Mouse (Mus musculus) midbrain, embryonic 16.5 days (tissue): ENCODE results near the gene Fam122b. TPM values are rescaled to one million over a fixed set of nuclear protein-coding genes. Genes with fewer than 3 reads are reported as not detected.
A peak's percentile ranks its signal among the peaks of the same experiment; 100 is the strongest.

Experiments used
- ATAC-seq: fragments of 200-750 bp; cut with Nextera tagmentation; 2 replicates; pipeline ENCODE4 v1.8.0; 2017; ENCODE audit warnings: moderate TSS enrichment
- H3K27ac ChIP-seq: fragments of 300-500 bp; sonication (generic); 2 replicates; pipeline ENCODE4 v1.5.1; 2014; ENCODE audit warnings: mild to moderate bottlenecking, low read length, mixed read lengths
- H3K27me3 ChIP-seq: fragments of 300-500 bp; sonication (generic); 2 replicates; pipeline ENCODE4 v1.6.1; 2014; ENCODE audit warnings: low read depth, low read length, mixed read lengths; ENCODE audit not compliant: control insufficient read depth, insufficient read depth
- H3K36me3 ChIP-seq: fragments of 300-500 bp; sonication (generic); 2 replicates; pipeline ENCODE4 v1.6.1; 2014; ENCODE audit warnings: mild to moderate bottlenecking, low read length, moderate library complexity, mixed read lengths; ENCODE audit not compliant: control insufficient read depth, insufficient read depth
- H3K4me1 ChIP-seq: fragments of 300-500 bp; sonication (generic); 2 replicates; pipeline ENCODE4 v1.6.1; 2014; ENCODE audit warnings: mild to moderate bottlenecking, low read length, mixed read lengths; ENCODE audit not compliant: control insufficient read depth, insufficient read depth
- H3K4me2 ChIP-seq: fragments of 300-500 bp; sonication (generic); 2 replicates; pipeline ENCODE4 v1.6.1; 2014; ENCODE audit warnings: mild to moderate bottlenecking, low read length, mixed read lengths
- H3K4me3 ChIP-seq: fragments of 300-500 bp; sonication (generic); 2 replicates; pipeline ENCODE4 v1.5.1; 2014; ENCODE audit warnings: low read depth, mild to moderate bottlenecking, low read length, moderate library complexity, mixed read lengths
- H3K9ac ChIP-seq: fragments of 300-500 bp; sonication (generic); 2 replicates; pipeline ENCODE4 v1.6.1; 2014; ENCODE audit warnings: low read depth, low read length, mixed read lengths
- H3K9me3 ChIP-seq: fragments of 300-500 bp; sonication (generic); replicated peaks from 2 replicates; pipeline ENCODE4 v1.6.1; 2014; ENCODE audit warnings: mild to moderate bottlenecking, low read length, mixed read lengths; ENCODE audit not compliant: control insufficient read depth, poor library complexity, severe bottlenecking
- WGBS: fragments of 180-500 bp; shearing (Covaris S2); extraction: QIAGEN DNeasy Blood & Tissue Kit; methylation state at CpG from one replicate; pipeline ENCODE4 v1.1.7; 2014; 5-methylcytosine and 5-hydroxymethylcytosine counted together
- polyA plus RNA-seq: library from polyadenylated mRNA; unstranded; fragments of >200 nt; fragmentation: Nextera tagmentation; extraction: Ambion mirVana; gene quantifications from 2 replicates; pipeline ENCODE4 v1.2.1, GENCODE M21; 2015

Fam122b gene
- polyA plus RNA-seq, 1 experiment from 2014 or later: 3.8 TPM

DNA sequence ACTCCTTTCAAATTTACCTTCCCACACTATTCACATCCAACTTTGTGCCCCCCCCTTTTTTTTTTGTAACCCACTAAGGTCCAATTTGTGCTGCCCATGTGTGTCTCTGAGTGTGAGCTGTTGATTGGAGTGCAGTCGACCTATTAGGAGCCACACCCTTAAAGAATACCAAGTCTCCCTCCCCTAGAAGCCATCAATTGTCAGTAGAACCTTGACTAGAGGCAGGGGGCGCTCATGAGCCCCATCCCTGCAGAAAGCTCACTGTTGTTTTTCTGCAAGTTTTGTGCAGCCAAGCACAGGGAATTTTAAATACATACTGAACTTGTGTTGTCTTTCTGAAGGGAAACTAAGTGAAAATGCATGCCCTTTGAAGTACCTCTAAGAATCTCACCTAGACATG lies 31.6 kb downstream of the Fam122b start:
- no peak for ATAC-seq
- 10% methylated on average over 2 of the region's 2 CpGs for WGBS

DNA sequence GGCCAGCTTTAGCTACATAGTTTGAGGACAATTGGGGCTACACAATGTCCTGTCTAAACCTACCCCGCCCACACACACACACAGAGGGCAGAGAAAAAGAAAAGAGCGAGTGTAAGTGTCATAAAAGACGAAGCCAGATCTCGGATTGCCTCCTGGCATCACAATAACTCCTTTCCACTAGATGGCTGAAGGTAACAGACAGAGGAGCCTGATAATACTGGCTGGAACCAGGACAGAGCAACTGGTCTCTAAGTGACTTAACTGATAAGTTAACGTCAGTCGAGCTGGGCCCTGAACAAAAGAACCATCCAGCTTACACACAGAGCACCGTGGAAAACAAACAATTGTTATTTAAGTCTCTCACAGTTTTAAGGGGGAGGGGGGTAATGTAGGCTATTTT lies 33.2 kb downstream of the Fam122b start:
- WGBS: 45% methylated on average over 7 of the region's 7 CpGs
- Histone ChIP-seq H3K36me3 (no peaks in the 10 kb centered on the region), H3K4me2 (no peak overlapping the region), H3K4me3 (no peak overlapping the region), H3K9ac (no peak overlapping the region), H3K27me3 (no peaks in the 10 kb centered on the region), H3K4me1 (no peaks in the 10 kb centered on the region), H3K27ac (no peak overlapping the region), H3K9me3 (no peaks in the 10 kb centered on the region)
- ATAC-seq: no peak

More for the DNA sequence above, 31.6 kb downstream of the Fam122b start:
- no peaks in the 10 kb centered on the region for H3K27me3 ChIP-seq
- H3K4me2 ChIP-seq: no peak overlapping the region
- no peak overlapping the region for H3K4me3 ChIP-seq
- H3K36me3 ChIP-seq: no peaks in the 10 kb centered on the region
- H3K9me3 ChIP-seq: no peaks in the 10 kb centered on the region
- H3K9ac ChIP-seq: no peak overlapping the region
- no peak overlapping the region for H3K27ac ChIP-seq
- H3K4me1 ChIP-seq: no peaks in the 10 kb centered on the region

DNA sequence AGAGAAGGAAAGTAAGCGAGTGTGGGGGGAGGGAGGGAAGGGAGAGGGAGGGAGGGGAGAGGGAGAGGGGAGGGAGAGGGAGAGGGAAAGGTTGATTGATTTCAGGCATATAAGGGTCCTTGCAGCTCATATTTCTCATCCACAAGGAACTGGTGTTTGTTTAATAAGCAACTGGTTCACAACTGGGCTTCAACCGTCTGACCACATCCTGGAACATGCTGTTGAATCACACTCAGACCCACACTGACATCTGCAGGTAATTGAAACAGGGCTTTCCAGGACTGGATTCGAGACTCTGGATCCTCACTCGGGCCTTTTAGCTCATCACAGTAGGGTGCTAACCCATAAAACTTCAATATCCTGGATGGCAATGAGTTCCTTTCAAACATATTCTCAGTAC lies 35.9 kb downstream of the Fam122b start:
- Histone ChIP-seq H3K4me1 (no peaks in the 10 kb centered on the region), H3K4me2 (no peak overlapping the region), H3K36me3 (no peaks in the 10 kb centered on the region), H3K9me3 (no peaks in the 10 kb centered on the region), H3K27me3 (no peaks in the 10 kb centered on the region), H3K4me3 (no peak overlapping the region), H3K27ac (no peak overlapping the region), H3K9ac (no peak overlapping the region)
- no peak for ATAC-seq
- WGBS: 41% methylated on average over 4 of the region's 4 CpGs

DNA sequence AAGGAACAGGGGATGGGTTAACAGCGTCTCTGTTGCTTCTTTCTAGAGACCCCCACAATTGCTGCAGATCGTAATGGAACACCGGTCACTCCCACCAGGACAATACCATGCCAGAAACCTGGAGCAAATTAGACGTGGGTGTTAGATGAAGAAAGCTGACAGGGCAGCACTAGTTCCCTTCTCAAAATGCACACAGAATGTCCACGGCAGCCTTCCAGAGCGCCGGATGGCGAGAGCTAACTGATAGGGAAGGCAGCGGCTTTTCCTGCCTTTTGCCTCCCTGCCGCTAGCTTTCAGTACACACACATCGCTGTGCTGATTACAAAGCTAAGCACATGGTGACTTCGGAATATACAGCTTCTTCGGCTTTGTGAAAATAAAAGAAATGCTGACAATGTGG lies 37.6 kb downstream of the Fam122b start:
- WGBS: 26% methylated on average over 13 of the region's 13 CpGs
- H3K27me3 ChIP-seq: no peaks in the 10 kb centered on the region
- ATAC-seq: 0 out of 2 replicates have a peak, but pooled peaks have one; percentile 14
- H3K9ac ChIP-seq: peak overlapping the region; percentile 49; the same call in 1 of the 2 replicates
- no peaks in the 10 kb centered on the region for H3K4me1 ChIP-seq
- H3K4me3 ChIP-seq: peak overlapping the region; percentile 33
- peaks cover 5% of the 10 kb centered on the region; the same call in 1 of the 2 replicates for H3K9me3 ChIP-seq
- peak overlapping the region; percentile 59 for H3K4me2 ChIP-seq
- H3K36me3 ChIP-seq: no peaks in the 10 kb centered on the region
- H3K27ac ChIP-seq: no peak overlapping the region

DNA sequence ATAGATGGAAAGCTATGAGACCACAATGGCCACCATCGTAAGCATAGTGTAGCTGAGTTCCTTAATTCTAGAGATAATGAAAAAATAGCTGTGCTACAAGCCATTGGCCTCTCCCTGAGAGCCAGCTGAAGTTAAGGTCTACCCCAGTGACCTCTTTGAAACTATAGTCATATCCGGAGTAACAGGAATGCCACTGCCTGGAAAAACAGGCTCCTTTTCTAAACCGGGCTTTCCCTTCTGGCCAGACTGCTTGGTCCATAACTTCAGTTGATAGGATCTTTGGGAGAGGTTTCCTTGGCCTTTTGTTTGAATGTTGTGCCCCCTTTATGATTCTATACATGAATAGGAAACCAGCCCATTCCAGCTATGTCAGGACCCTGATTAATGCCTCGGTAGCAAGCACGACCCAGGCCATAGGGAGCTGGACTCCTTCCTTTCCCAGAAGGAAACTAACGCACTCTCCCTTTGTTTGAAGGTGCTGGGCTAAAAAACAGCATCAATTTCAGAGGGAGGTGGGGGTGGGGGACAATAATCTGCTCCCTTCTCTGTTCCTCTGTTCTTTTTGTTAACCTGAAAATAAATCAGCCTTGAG lies 45.2 kb downstream of the Fam122b start:
- H3K27me3 ChIP-seq: no peaks in the 10 kb centered on the region
- peaks cover 5% of the 10 kb centered on the region; the same call in 1 of the 2 replicates for H3K9me3 ChIP-seq
- 58% methylated on average over 6 of the region's 6 CpGs for WGBS
- no peak overlapping the region for H3K4me3 ChIP-seq
- no peaks in the 10 kb centered on the region for H3K4me1 ChIP-seq
- no peak overlapping the region for H3K27ac ChIP-seq
- H3K4me2 ChIP-seq: no peak overlapping the region
- H3K36me3 ChIP-seq: no peaks in the 10 kb centered on the region
- no peak for ATAC-seq
- no peak overlapping the region for H3K9ac ChIP-seq

DNA sequence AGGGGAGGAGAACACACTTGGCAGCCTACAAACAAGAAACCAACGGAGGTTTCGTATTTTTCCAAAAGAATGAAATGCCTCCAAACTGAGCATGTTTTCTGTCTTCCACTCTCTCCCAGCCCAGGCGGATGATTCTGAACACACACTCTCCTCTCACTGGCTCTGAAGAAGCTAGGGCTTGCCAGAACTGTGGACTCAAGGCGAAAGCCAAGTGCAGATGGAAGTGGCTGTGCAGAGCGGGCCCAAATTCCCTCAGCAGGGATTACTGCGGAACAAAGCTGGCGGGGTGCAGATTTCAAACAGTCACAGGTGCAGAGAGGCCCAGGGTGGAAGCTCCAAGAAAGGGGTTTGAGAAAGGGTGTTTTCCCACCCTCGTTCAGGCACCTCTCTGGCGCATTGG lies 48.8 kb downstream of the Fam122b start:
- H3K27me3 ChIP-seq: no peaks in the 10 kb centered on the region
- no peak overlapping the region for H3K4me3 ChIP-seq
- no peaks in the 10 kb centered on the region for H3K36me3 ChIP-seq
- no peak overlapping the region for H3K9ac ChIP-seq
- no peak overlapping the region for H3K4me2 ChIP-seq
- H3K4me1 ChIP-seq: no peaks in the 10 kb centered on the region
- ATAC-seq: no peak
- H3K9me3 ChIP-seq: no peaks in the 10 kb centered on the region
- no peak overlapping the region for H3K27ac ChIP-seq
- WGBS: 70% methylated on average over 9 of the region's 9 CpGs

DNA sequence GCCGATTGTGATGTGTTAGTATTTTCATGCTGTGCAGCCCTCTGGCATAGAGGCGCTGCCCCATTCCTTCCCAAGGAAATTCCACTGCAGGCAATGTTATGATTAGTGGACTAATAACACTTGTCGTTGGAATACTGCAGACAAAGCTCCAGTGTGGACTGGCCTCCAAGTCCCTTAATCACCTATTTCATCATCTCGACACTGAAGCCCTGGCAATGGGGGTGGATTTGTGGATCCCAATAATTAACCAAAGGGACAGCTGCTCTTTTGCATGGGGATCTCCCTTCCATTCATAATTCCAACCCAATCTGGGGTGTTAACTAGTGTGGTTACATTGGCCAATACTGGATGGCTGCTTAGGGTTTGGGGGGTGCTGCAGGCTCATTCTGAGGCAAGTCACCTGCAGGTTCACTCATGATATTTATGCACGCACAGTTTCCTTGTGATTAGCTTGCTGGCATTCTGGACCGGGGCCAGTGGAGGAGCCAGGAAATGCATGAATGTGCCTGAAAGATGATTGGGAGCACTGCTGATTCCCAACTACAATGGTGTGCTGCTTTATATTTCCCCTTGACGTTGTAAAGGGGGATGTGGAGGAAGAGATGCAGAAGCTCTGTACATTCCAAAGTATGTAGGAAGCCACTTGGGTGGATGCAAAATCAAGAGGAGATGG lies 54.9 kb downstream of the Fam122b start:
- no peak for ATAC-seq
- Histone ChIP-seq H3K9me3 (no peaks in the 10 kb centered on the region), H3K9ac (no peak overlapping the region), H3K27ac (no peak overlapping the region), H3K4me2 (no peak overlapping the region), H3K27me3 (no peaks in the 10 kb centered on the region), H3K4me3 (no peak overlapping the region), H3K36me3 (no peaks in the 10 kb centered on the region), H3K4me1 (no peaks in the 10 kb centered on the region)
- WGBS: 73% methylated on average over 7 of the region's 7 CpGs

DNA sequence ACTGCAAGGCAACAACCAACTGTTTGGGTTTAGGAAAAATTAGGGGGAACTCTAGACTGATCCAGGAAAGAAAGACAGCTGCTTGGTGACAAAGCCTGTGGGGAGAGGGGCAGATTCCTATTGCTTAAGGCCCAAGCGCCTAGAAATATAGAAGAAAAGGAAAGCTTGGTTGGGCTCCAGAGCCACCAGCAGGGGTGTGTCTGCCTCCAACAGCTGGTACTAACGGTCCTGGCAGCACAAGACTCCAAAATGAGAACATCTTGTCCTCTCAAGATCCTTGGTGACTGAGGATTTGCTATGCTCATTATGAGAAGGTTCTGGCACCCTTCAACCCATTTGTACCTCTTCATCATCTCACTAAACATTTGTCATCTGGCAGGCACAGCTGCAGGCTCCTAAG lies 55.8 kb downstream of the Fam122b start:
- WGBS: 50% methylated on average over 2 of the region's 2 CpGs
- no peak for ATAC-seq

DNA sequence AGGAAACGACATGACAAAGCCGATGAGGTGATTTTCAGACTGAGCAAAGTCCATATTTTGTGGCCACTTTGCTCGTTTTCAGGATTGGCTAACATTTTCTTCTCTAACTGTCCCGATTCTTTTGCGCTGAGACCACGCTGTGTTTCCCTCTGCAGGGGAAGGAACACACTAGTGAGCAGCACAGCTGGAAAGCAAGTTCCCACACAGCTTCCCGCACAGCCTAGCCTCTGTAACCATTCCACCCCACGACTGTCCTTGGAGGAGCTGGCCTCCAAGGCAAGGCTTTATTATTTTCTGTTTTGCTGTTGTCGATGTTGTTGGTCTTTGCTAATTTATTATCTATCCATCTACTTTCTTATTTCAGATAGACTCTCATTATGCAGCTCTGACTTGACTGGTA lies 57.1 kb downstream of the Fam122b start:
- no peak overlapping the region for H3K27ac ChIP-seq

More for the DNA sequence above, 55.8 kb downstream of the Fam122b start:
- Histone ChIP-seq H3K27me3 (no peaks in the 10 kb centered on the region), H3K4me1 (no peaks in the 10 kb centered on the region), H3K9me3 (no peaks in the 10 kb centered on the region), H3K27ac (no peak overlapping the region), H3K9ac (no peak overlapping the region), H3K4me2 (no peak overlapping the region), H3K4me3 (no peak overlapping the region), H3K36me3 (no peaks in the 10 kb centered on the region)

More for the DNA sequence above, 57.1 kb downstream of the Fam122b start:
- WGBS: 40% methylated on average over 9 of the region's 9 CpGs
- Histone ChIP-seq H3K27me3 (no peaks in the 10 kb centered on the region), H3K4me2 (no peak overlapping the region), H3K4me1 (no peaks in the 10 kb centered on the region), H3K36me3 (no peaks in the 10 kb centered on the region), H3K9me3 (no peaks in the 10 kb centered on the region), H3K4me3 (no peak overlapping the region), H3K9ac (no peak overlapping the region)
- no peak for ATAC-seq
